Mouse (Mus musculus): ENCODE data around the gene Carns1. TPM values are rescaled to one million over a fixed set of nuclear protein-coding genes. Genes with fewer than 3 reads are reported as not detected.

The Carns1 gene
- polyA plus RNA-seq, 1 experiment from 2014 or later, result 3.1 TPM

DNA sequence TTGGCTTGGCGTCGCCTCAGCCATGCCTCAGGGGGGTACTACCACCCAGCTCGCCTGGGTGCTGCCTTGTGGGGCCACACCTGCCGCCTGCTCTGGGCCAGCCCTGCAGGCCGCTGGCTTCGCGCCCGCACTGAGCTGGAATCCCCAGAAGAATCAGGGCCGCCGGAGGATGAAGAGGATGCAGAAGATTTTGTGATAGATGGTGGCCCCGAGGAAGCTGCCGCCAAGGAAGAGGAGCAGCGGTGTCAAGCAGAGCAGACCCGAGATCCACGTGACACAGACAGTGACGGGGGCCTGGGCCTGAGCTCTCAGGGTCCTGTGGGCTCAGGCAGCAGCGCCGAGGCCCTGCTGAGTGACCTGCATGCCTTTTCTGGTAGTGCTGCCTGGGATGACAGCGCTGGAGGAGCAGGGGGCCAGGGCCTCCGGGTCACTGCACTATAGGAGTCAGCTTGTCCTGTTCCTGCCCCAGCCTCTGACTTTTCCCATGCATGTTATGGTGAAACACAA is 19.2 kb downstream of the Carns1 start:
- Histone ChIP-seq H3K27me3 (ENCODE audit: control insufficient read depth, insufficient read depth, low read length) (no peaks in the 10 kb centered on the region), H3K4me3 (replicated peaks; ENCODE audit: low read length) (no peak overlapping the region), H3K4me1 (ENCODE audit: control insufficient read depth, insufficient read depth, low read length) (no peaks in the 10 kb centered on the region), H3K9me3 (replicated peaks; ENCODE audit: control insufficient read depth, low read length) (no peaks in the 10 kb centered on the region), H3K36me3 (ENCODE audit: control insufficient read depth, insufficient read depth, low read length) (peaks cover 7% of the 10 kb centered on the region; the same call in 1 of the 2 replicates), H3K9ac (ENCODE audit: low read length) (no peak overlapping the region), H3K4me2 (ENCODE audit: low read depth, low read length) (no peak overlapping the region), H3K27ac (ENCODE audit: low read length) (no peak overlapping the region)
- WGBS, result 77% methylated on average over 20 of the region's 20 CpGs
- no peak for ATAC-seq (ENCODE audit: insufficient read depth, low FRiP score)

DNA sequence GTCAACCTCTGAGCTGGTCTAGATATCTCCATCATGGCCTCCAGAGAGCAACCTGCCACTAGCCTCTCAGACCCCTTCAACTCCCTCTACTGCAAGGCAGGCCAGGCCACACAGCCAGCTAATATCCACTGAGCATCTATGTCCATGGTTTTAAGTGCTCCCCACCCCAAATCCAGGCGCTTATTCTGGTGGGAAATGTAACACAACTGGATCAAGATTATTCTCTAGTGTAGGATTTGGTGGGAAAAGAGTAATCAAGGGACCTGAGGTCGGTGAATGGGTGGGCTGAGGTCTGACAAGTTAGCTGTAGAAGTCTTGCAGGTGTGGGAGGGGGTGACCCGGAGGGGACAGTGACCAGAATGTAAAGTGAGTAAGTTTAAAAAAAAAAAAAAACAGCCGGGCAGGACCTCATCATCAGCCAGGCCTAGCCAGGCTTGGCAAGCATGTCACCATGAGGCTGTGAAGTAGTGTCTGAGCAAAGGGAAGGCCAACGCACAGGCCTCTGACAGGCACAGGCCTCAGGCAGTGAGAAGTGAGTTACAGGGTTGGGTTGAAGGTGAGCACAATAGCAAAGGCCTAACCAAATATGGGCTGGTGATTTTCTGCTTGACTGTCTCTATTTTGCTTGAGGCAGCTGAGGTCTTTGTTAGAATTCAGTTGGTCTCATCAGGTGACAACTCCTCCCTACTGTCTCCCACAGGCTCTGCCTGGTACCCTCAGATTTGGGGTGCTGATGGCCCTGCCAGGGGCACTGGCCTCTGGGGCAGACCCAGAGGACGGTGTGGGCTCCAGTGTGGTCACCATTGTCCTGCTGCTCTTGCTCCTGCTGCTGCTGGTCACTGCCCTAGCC is 19.8 kb downstream of the Carns1 start:
- H3K9ac ChIP-seq (ENCODE audit: low read length), result no peak overlapping the region
- no peaks in the 10 kb centered on the region for H3K9me3 ChIP-seq (replicated peaks; ENCODE audit: control insufficient read depth, low read length)
- peaks cover 13% of the 10 kb centered on the region for H3K36me3 ChIP-seq (ENCODE audit: control insufficient read depth, insufficient read depth, low read length)
- no peak overlapping the region for H3K4me2 ChIP-seq (ENCODE audit: low read depth, low read length)
- no peak overlapping the region for H3K27ac ChIP-seq (ENCODE audit: low read length)
- WGBS, result 78% methylated on average over 6 of the region's 6 CpGs
- H3K27me3 ChIP-seq (ENCODE audit: control insufficient read depth, insufficient read depth, low read length), result no peaks in the 10 kb centered on the region
- H3K4me3 ChIP-seq (replicated peaks; ENCODE audit: low read length), result no peak overlapping the region
- no peak for ATAC-seq (ENCODE audit: insufficient read depth, low FRiP score)
- no peaks in the 10 kb centered on the region for H3K4me1 ChIP-seq (ENCODE audit: control insufficient read depth, insufficient read depth, low read length)

DNA sequence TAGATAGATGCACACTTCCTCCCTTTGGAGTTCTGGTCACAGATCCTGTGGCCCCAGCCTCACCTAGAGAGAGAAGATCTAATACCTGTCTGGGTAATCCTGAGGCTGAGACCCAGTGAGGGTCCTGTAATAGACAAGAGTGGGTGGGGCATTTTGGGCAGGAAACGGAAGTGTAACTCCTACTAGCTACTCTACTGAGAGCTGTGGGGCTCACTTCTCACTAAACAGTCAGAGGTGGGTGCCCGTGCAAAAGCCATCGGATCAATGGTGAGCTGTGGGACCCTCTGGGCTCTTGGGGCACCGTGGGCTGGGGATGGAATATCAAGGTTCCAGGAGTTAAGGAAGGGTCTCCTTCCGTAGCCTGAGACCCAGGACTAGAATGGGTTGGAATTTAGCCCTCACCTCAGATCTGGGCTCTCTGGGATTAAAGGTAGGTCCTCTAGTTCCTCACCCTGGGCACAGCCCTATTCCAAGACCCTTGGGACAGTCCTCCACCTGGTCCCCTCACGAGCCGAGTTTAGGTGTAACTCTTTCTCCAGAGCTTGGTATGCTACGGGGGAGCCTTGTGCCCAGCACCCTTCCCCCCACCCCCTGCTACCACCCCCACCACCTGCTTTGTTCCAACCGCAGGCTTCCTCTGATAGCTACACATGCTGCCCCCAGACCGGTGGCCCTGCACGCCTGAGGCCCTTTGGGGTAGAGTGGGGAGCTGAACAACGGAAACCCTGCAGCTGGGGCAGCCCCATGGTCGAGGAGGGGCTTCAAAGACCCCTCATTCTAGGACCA is 20.6 kb downstream of the Carns1 start:
- H3K4me3 ChIP-seq (replicated peaks; ENCODE audit: low read length), result no peak overlapping the region
- peaks cover 9% of the 10 kb centered on the region for H3K36me3 ChIP-seq (ENCODE audit: control insufficient read depth, insufficient read depth, low read length)
- no peak for ATAC-seq (ENCODE audit: insufficient read depth, low FRiP score)
- no peak overlapping the region for H3K9ac ChIP-seq (ENCODE audit: low read length)
- WGBS, result 71% methylated on average over 13 of the region's 13 CpGs
- H3K9me3 ChIP-seq (replicated peaks; ENCODE audit: control insufficient read depth, low read length), result no peaks in the 10 kb centered on the region
- H3K4me1 ChIP-seq (ENCODE audit: control insufficient read depth, insufficient read depth, low read length), result peaks cover under 1% of the 10 kb centered on the region
- no peaks in the 10 kb centered on the region for H3K27me3 ChIP-seq (ENCODE audit: control insufficient read depth, insufficient read depth, low read length)
- H3K4me2 ChIP-seq (ENCODE audit: low read depth, low read length), result no peak overlapping the region
- no peak overlapping the region for H3K27ac ChIP-seq (ENCODE audit: low read length)

DNA sequence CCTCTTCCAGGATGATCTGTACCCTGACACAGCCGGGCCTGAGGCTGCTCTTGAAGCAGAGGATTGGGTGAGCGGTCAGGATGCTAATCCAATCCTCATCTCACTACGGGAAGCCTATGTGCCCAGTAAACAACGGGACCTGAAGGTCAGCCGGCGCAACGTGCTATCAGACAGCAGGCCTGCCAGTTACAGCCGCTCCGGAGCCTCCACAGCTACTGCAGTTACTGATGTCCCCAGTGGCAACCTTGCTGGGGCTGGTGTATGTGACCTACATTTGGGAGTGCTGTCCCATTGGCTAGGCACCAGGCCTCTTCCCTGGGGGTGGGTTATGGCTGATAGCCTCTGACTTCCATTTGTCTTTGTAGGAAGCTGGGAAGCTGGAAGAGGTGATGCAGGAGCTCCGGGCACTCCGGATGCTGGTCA is 22.0 kb downstream of the Carns1 start, which contains the start of gene Ptprcap:
Gene Ptprcap, plus strand, starts transcription at position 373 of the 423 bp plus-strand sequence.
- H3K27me3 ChIP-seq (ENCODE audit: control insufficient read depth, insufficient read depth, low read length), result no peaks in the 10 kb centered on the region
- no peak for ATAC-seq (ENCODE audit: insufficient read depth, low FRiP score)
- no peak within 1 kb of the TSS for H3K27ac ChIP-seq (ENCODE audit: low read length)
- peaks cover 9% of the 10 kb centered on the region for H3K36me3 ChIP-seq (ENCODE audit: control insufficient read depth, insufficient read depth, low read length)
- H3K4me3 ChIP-seq (replicated peaks; ENCODE audit: low read length), result no peak within 1 kb of the TSS
- no peaks in the 10 kb centered on the region for H3K9me3 ChIP-seq (replicated peaks; ENCODE audit: control insufficient read depth, low read length)
- WGBS, result 67% methylated on average over 11 of the region's 11 CpGs
- H3K4me1 ChIP-seq (ENCODE audit: control insufficient read depth, insufficient read depth, low read length), result peaks cover 8% of the 10 kb centered on the region
- H3K9ac ChIP-seq (ENCODE audit: low read length), result no peak within 1 kb of the TSS
- H3K4me2 ChIP-seq (ENCODE audit: low read depth, low read length), result no peak within 1 kb of the TSS

DNA sequence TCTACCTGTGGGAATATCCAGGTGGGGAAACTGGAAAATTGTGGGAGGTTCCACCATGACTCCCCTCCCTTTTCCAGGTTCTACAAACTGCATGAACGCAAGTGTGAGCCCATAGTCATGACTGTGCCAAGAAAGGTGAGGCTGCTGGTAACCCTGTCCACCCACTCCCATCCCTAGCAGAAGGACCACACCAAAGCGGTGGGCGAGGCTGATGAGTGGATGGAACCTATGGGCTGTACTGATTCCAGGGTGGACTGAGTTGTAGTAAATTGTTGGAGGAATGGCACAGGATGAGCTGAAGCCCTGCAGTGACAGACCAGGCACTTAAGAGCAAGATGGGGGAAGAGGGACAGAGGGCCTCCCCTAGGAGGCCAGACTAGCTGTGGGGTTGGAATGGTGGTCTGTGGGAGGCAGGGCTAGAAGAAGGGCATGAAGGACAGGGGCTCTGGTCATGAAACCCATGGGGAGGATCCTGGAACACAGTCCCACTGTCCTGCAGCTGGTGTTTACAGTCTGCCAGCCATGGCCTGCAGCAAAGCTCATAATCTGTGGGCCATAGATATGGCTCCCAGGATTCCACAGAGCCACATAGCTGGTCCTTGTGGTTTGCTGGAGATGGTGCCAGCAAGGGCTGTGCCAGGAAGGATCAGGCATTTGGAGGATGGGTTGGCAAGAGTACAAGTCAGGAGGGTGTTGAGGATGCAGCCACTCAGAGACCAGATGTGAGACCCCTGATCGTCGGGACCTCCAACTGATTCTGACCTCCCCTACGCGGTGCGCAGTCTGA is 22.6 kb downstream of the Carns1 start:
- Histone ChIP-seq H3K27me3 (ENCODE audit: control insufficient read depth, insufficient read depth, low read length) (no peaks in the 10 kb centered on the region), H3K4me3 (replicated peaks; ENCODE audit: low read length) (no peak overlapping the region), H3K4me2 (ENCODE audit: low read depth, low read length) (no peak overlapping the region), H3K27ac (ENCODE audit: low read length) (no peak overlapping the region), H3K9me3 (replicated peaks; ENCODE audit: control insufficient read depth, low read length) (no peaks in the 10 kb centered on the region), H3K4me1 (ENCODE audit: control insufficient read depth, insufficient read depth, low read length) (peaks cover 14% of the 10 kb centered on the region), H3K9ac (ENCODE audit: low read length) (no peak overlapping the region), H3K36me3 (ENCODE audit: control insufficient read depth, insufficient read depth, low read length) (peaks cover 9% of the 10 kb centered on the region)
- whole genome bisulfite sequencing, result 90% methylated on average over 8 of the region's 8 CpGs
- ATAC-seq (ENCODE audit: insufficient read depth, low FRiP score), result no peak

DNA sequence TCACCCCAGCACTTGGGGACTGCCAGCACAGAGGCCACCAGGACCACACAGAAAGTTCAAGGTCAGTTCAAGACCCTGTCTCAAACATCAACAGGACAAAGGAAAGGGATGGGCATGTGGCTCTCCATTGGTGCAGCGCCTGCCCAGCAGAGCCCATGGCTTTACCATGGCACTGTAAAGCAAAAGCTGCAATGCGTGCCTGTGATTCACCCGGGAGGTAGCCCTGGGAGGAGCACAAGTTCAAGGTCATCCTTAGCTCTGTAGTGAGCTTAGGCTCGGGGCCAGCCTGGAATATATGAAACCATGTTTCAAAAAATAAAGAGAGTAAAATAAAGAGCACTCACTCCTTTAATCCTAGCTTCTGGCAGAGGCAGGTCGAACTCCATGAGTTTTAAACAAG is 23.4 kb downstream of the Carns1 start:
- no peak for ATAC-seq (ENCODE audit: insufficient read depth, low FRiP score)
- Histone ChIP-seq H3K4me3 (replicated peaks; ENCODE audit: low read length) (no peak overlapping the region), H3K27ac (ENCODE audit: low read length) (no peak overlapping the region), H3K4me1 (ENCODE audit: control insufficient read depth, insufficient read depth, low read length) (peaks cover 15% of the 10 kb centered on the region), H3K36me3 (ENCODE audit: control insufficient read depth, insufficient read depth, low read length) (peaks cover 9% of the 10 kb centered on the region), H3K9me3 (replicated peaks; ENCODE audit: control insufficient read depth, low read length) (no peaks in the 10 kb centered on the region), H3K9ac (ENCODE audit: low read length) (no peak overlapping the region), H3K27me3 (ENCODE audit: control insufficient read depth, insufficient read depth, low read length) (no peaks in the 10 kb centered on the region), H3K4me2 (ENCODE audit: low read depth, low read length) (no peak overlapping the region)
- WGBS, result 90% methylated on average over 5 of the region's 5 CpGs

DNA sequence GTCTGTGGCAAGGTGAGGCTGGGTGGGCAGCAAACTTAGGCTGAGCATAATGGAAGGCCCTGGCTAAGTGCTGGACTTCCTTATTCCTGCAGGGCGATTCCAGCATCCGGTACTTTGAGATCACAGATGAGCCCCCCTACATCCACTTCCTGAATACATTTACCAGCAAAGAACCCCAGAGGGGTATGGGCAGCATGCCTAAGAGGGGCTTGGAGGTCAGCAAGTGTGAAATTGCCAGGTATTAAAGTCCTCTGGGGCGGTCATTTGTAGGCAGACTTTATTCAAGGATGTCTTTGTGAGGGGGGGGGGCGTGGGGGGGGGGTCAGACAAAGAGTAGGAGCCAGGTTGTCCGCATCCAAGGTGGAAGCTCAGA is 23.8 kb downstream of the Carns1 start:
- peaks cover 9% of the 10 kb centered on the region for H3K36me3 ChIP-seq (ENCODE audit: control insufficient read depth, insufficient read depth, low read length)
- no peaks in the 10 kb centered on the region for H3K9me3 ChIP-seq (replicated peaks; ENCODE audit: control insufficient read depth, low read length)
- peaks cover 15% of the 10 kb centered on the region for H3K4me1 ChIP-seq (ENCODE audit: control insufficient read depth, insufficient read depth, low read length)
- ATAC-seq (ENCODE audit: insufficient read depth, low FRiP score), result no peak
- H3K4me2 ChIP-seq (ENCODE audit: low read depth, low read length), result no peak overlapping the region
- no peaks in the 10 kb centered on the region for H3K27me3 ChIP-seq (ENCODE audit: control insufficient read depth, insufficient read depth, low read length)
- H3K4me3 ChIP-seq (replicated peaks; ENCODE audit: low read length), result no peak overlapping the region
- no peak overlapping the region for H3K27ac ChIP-seq (ENCODE audit: low read length)
- H3K9ac ChIP-seq (ENCODE audit: low read length), result no peak overlapping the region
- WGBS, result 81% methylated on average over 5 of the region's 5 CpGs

DNA sequence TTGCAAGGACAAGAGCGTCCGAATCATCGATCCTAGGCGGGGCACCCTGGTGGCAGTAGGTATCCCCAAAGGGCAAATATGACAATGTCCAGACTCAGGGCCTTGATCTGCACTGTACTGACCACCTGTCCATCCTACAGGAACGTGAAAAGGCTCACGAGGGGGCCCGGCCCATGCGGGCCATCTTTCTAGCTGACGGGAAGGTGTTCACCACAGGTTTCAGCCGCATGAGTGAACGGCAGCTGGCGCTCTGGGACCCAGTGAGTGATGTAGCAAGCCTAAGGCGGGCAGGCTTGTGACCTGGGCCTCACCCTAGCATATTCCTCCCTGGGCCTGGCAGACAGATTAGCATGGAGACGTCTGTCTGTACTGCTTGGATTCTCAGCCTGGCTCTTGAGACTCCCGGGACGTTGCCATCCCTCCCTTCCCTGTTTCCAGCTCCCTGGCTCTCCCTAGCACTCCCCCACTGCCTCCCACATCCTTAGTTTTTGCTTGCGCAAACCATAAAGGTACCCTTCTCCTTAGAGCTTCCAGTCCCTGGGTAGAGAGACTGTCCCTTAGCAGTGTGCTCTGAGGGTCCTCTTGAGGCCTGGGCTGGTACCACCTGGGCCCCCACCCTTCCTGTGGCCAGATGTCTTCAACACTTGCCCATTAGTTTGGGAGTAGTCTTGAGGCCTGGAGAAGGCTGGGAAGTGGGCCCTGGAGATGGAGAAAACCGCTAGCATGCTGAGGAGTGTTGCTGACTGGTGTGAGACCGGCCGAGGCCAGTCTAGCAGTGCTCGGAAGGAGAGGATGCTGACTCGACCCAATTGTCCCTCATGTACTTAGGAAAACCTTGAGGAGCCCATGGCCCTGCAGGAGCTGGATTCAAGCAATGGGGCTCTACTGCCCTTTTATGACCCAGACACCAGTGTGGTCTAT is 24.5 kb downstream of the Carns1 start:
- Histone ChIP-seq H3K9me3 (replicated peaks; ENCODE audit: control insufficient read depth, low read length) (no peaks in the 10 kb centered on the region), H3K4me1 (ENCODE audit: control insufficient read depth, insufficient read depth, low read length) (peaks cover 15% of the 10 kb centered on the region)
- 92% methylated on average over 22 of the region's 22 CpGs for WGBS

More for the DNA sequence above, 24.5 kb downstream of the Carns1 start:
- peaks cover 9% of the 10 kb centered on the region for H3K36me3 ChIP-seq (ENCODE audit: control insufficient read depth, insufficient read depth, low read length)
- no peak overlapping the region for H3K9ac ChIP-seq (ENCODE audit: low read length)
- no peak overlapping the region for H3K4me3 ChIP-seq (replicated peaks; ENCODE audit: low read length)
- no peak overlapping the region for H3K27ac ChIP-seq (ENCODE audit: low read length)
- no peaks in the 10 kb centered on the region for H3K27me3 ChIP-seq (ENCODE audit: control insufficient read depth, insufficient read depth, low read length)
- ATAC-seq (ENCODE audit: insufficient read depth, low FRiP score), result no peak
- no peak overlapping the region for H3K4me2 ChIP-seq (ENCODE audit: low read depth, low read length)
